Mouse (Mus musculus): Measurements from ENCODE around the gene Hdac4. TPM values are rescaled to one million over a fixed set of nuclear protein-coding genes. Genes with fewer than 3 reads are reported as not detected.
A peak's percentile ranks its signal among the peaks of the same experiment; 100 is the strongest.

Gene Hdac4
- total RNA-seq (2021): 10 to 100 TPM; 35.2 to 42.7 TPM
- long read RNA-seq, experiment 1, partial matches to known transcripts: 7 of 15 reads
- long read RNA-seq, experiment 1, other reads (novel, unspliced or antisense): 8 of 15 reads
- long read RNA-seq, experiment 2, partial matches to known transcripts: 5 of 7 reads
- long read RNA-seq, experiment 2, other reads (novel, unspliced or antisense): 2 of 7 reads

DNA sequence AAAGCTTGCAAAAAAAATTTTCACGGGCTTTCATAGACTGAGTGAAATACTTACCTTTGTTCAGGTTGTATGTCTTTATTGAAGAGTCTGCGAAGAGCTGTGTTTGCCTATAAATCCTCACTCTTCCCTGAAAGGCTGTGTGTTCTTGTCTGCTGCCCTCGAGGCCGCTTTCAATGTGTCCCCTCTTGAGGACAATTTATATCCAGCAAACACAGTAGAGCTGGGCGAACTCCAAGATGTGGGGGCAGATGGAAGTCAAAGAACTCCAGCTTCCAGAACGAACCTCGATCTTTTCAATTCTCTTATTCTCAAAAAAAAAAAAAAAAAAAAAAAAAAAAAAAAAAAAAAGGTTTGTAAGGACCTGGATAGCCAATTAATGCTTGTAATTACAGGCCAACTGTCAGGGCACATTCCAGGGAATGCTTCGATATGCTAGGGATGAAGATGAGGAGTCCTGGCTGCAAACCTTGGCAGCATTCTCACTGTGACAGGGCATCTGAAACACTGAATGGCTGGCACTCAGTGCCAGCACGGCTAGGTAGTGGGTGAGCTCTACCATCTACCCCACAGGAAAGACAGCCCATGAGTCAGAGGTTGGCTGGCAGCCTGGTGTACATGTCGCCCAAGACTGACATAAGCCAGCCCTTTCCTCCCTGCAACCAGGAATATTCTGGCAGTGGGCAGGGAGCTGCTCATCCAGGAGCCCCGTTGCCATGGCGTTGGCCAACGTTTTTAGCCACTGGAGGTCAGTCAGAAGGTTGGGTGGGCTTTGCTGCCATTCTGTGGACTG is at the start of gene Hdac4:
TSS of gene Hdac4 (minus strand) at position 340 of the 790 bp plus-strand sequence.
- peak; percentile 75 to 77 for DNase-seq

DNA sequence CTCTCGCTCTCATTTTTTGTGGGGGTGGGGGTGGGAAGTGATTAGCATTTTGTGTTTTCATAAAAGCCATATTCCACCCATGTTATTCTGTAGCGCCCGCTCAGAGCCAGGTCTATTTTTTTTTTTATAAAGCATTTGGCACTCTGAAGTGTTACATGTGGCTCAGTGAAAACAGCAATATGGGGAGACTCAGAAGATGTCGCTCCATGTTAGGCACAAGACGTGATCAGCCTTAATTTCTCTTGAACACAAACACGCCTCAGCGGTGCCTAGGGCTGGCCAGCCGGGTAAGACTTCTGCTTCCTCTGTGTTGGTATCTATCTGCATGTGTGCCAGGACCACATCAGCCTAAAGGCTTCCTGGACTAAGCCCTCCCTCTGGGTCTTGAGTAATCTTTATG is 48.0 kb upstream of the Hdac4 start:
- no peak for DNase-seq

DNA sequence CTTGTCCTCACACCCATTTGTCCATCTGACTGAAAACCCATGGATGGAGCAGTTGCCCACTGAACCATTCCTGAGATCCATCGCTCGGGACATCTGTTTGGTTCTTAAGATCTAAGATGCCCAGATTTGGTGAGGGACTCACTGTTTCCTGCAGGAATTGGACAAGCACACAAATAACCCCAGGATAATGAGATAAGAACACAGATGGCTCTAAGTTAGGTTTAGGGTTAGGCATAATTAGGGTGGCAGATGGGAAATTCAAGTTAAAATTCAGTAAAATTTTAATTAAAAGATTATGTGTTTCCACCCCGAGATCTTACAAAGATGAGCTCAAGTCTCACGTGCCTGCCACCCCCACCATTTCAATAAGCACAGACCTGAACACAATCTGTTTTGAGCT is 44.6 kb upstream of the Hdac4 start:
- no peak for DNase-seq

DNA sequence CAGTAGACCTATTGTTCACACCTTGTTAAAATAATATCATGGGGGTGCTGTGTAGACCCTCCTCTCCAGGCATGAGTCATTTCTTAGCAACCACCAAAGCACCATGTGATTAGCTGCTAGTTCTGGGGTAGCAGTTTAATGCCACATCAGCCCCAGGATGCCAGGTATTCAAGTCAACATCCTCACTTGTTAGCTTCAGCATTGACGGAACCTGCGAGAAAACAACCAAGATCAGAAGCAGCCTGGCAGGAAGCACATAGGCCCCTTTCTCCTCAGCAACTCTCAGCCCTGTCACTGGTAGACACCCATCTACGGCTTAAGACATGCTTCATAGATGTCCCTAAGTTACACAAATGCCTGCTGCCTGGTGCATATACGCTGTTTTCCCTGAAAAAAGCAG is 40.1 kb upstream of the Hdac4 start:
- DNase-seq: no peak

DNA sequence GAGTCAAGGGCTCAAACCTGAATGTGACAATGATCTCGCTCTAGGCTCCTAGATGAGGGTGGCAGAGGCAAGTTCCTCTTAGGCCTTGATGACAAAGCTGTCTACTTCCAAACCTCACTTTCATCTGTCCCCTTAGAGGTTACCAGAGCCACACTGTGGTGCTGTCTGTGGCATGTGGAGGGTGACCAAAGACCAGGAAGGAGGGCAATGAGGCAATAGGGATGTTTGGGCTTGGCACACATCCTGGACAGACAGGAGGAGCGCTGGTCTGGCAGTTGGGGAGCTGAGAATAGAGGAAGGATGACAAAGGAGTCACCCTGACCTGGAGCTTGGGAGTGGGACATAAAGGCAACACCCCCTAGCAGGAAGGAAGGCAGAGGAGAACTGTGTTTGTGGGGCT is 29.8 kb upstream of the Hdac4 start:
- DNase-seq: no peak

DNA sequence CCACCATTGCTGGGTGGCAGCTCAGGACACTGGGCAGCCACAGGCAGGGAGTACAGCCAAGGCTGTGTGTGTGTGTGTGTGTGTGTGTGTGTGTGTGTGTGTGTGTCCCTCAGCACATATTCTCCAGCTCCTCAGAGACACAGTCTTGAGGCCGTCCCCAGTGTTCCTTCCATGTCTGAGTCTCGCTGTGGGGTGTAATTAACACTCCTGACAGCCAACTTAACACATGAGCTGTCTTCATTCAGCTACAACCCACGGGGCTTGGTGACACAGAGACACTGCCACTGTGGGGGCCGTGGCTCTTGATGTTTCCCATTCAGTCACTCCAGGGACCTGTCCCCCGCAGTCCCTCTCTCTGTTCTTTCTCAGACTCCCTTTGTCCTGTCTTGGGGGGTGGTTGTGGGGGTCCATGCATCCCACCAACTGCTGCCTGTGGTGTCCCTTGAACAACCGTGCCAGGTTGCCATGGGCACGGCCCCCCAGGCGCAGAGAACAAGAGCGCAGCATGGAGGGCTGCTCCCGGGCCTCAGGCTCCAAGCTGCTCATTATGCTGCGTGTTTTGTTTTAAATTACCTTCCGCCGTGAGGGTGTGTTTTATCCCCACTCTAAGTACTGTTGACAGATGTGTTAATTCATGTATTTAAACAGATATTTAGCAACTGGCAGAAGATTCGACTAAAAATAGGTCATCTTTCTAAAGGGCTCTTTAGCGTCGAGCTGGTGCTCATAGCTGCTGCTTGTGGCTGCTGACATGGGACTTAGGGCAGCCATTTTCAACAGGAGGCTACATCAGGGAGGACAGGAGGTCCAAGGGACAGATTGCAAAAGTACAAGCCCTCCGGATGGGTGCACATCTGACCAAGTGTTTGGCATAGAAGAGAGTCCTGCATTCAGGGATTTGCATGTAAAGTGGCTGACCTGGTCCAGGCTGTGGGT is 28.7 kb upstream of the Hdac4 start:
- no peak for DNase-seq

DNA sequence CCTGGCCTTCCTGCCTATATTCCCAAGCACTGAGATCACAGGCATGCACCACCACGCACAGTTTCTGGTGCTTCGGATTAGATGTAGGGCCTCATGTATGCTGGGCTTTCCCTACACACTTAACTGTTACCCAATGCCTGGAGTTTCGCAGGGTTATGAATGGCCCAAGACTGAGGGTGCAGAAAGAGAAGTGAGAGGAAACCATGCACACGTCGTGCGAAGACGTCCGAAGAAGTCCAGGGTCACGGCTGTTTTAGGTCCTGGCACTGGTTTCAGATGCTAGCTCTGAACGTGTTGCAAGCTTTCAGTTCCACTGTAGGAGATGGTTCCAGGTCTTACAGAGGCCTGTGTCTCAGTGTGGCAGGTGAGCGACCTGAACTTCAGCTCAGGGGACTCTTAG is 21.2 kb upstream of the Hdac4 start:
- peak; percentile 12 to 36 for DNase-seq

DNA sequence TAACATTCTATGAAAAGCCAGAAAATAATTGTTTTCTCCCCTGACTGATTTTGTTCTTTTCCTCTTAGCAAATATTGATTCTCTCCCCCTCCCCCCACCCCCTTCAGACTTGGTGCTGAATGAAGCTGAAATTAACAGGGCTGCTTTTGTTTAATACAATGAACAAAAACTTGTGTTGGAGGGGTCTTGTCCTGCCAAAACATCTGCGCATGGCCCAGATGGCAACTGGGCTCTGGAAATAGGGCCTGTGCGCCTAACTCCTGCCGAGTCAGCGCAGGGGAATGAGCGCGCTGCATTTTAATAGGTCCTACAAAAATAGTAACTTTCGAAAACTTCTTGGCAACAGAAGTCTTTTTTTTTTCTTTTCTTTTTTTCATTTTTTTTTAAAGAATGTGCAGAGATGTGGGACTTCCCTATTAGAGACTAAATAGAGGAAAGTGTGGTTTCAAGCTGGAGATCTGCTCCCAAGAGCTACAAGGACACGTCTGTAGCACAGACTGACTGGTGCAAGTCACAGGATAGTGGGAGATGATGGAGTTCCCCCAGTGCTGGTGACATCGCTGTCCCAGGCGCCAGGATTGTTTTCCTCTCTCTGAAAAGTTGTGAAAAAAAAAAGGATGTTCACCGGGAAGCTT is 20.6 kb upstream of the Hdac4 start:
- peak; percentile 17 to 40 for DNase-seq

DNA sequence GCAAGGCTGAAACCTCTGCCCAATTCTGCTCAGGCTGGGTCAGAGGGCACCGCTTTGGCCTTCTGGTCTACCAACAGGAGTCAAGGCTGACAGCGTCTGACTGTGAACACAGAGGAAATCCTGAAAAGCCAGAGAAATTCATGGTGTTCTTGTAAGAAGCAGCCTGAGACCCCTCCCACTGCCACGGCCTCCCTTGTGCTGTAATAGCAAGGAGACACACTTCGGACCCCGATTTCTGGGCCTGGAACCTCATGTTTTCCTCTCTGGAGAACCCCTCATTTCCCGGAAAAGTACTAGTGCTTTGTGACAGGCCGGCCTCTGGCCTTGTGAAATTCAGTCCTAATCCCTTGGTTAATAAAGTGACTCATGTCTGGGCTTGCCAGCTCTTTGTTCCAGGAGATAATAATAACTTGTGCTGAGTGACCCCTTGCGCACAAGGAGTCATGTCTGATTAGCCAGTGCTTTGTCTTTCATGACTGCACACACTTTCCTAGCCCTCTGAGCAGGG is 19.7 kb upstream of the Hdac4 start:
- DNase-seq: peak; percentile 64 to 78

DNA sequence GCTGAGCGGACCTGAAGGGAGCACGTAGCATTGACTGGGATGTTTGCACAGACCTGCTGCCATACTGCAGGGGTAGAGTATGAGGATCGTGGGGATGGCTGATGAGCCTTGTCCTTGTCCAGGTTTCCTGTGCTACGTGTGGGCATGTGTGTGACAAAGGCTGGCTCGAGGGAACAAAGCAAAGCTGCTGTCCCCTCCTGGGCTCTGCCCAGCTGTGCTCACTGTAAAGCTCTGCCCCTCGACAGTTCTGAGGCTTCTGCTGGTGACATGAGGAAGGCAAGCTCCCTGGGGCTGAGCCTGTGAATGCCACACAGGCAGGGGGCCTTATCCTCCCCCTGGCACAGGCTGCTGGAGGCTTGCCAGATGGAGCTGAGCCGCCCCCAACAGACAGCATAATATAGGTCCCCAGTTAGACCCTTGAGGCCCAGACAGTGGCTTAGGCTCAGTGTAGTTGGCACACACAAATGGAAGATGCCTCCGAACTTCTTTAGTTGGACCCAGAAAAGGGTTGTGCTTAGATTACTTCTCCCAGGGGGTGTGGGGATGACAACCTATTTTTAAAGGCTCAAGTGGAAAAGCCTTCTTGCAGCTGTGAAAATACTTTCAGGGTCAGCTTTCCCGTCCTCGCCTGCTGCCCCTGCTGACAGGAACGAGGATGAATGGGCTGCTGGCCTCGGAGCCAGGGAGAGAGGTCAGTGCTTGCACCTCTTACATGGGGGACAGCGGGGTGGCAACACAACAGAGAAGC is 16.7 kb upstream of the Hdac4 start:
- DNase-seq: peak; percentile 15 to 29

DNA sequence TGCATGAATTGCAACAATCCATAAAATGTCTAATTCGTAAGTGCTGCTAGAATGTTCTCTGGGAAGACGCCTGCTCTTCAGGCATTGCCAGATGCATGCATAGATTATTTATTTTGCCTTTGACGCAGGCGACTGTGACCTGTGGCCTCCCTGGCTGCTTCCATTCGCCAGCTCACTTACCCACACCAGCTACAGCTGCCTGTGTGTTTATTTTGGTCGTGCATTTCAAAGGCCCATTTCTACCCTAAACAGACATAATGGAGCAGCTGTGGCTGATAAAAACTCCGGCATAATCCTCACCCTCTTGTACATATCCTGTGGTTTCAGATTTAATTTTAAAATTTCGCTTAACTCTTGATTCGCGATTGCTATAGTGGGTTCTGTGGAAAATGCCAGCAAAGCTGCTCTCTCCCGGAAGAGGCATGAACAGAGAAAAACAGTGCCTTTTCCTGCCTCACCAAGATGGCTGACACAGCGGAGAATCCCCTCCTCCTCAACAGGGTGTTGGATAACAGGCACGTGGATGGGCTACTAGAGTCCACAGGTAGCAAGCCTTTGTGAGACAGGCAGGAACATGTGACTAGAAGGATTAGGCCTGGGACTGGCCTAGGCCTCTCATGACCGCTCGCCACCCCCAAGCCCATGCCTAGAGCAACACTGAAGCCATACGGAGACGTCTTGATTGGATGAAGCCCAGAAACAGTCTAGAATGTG is 7.3 kb upstream of the Hdac4 start:
- DNase-seq: no peak

DNA sequence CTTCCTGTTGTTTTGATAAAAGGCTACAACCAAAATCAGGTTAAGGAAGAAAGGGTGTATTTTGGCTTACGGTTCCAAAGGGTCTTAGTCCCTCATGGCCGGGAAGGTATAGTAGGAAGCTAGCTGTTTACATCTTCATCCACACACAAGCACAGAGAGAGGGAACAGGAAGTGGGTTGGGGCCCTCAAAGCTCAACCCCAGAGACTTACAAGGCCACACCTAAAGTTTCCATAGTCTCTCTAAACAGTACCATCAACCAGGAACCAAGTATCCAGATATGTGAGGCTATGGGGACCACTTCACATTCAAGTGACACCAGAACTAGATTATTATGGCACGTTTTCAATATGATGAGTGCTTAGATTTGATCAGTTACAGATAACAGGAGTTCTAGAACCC is 5.0 kb downstream of the Hdac4 start:
- DNase-seq: no peak

DNA sequence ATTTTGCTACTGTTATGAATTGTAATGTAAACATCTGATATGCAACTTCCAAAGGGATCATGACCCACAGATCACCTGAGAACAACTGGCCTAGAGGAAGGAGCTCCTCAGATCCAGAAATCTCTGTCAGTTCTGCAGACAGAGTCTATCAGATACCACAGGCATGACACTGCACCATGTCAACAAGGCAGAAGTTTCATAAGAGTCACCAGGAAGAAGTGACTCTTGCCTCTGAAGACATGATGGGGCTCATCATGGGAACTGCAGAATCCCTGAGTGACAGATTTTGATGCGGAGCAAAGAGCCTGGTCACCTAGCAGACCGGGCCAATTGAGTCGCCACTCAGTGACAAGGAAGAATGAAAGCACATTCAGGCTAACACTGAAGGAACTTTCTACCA is 8.4 kb downstream of the Hdac4 start:
- no peak for DNase-seq

DNA sequence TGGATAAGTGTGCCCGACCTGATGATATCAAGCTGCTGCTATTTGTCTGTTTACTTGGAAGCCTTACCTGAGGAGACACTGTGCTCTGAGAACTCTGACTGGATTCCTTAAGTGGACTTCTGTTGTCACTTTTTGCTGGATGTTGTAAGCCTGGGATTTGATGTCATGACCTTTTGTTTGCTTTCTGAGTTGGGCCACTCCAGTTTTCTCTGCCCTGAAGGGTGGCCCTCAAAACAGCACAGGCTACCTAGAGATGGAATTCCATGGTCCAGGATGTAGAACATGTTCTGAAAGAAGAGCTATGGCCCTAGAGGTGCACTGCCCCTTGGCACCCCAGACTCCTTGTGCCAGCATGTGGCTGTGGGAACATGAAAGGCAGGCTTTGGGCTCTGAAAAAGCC is 10.9 kb downstream of the Hdac4 start:
- DNase-seq: no peak

DNA sequence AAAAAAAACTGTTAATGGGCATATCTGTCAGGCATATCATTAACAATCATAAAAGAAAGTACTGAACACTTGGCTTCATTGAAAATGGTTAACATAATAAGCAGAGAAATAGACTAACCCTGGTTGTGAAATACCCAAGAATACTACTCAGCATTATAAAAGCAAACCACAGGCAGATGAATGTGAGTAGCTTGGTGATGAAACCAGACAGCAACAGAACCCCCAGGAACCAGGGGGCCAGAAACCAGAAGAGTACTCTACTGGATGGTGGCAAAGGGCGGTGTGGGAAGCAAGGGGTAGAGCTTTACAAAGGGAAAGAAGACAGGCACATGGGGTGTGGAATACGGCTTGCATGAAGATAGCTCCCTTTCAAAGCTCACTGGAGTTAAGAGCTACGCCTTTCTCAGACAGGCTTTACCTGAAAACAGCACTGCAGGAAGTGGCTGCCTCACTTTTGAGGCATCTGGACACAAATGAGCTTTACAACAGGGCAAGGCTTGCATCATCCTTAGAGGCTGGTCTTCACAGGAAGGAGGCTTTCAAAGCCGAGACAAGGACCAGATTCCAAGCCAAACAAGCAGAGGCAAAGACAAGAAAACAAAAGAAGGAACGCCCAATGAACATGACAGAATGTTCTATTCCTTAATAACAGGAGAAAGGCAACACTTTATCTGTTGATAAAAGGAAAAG is 12.3 kb downstream of the Hdac4 start:
- no peak for DNase-seq

DNA sequence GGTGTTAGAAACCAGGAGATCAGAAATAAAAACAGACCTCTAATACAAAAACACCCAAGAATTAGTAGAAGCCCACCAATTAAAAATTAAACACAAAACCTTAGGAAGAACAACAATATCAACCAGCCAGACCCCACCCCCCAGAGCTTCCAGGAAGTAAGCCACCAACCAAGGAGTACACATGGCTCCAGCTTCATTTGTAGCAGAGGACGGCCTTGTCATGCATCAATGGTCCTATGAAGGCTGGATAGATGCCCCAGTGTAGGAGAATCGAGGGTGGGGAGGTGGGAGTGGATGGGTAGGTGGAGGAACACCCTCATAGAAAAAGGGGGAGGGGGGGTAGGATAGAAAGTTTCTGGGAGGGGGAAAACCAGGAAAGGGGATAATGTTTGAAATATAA is 13.5 kb downstream of the Hdac4 start:
- DNase-seq: no peak

DNA sequence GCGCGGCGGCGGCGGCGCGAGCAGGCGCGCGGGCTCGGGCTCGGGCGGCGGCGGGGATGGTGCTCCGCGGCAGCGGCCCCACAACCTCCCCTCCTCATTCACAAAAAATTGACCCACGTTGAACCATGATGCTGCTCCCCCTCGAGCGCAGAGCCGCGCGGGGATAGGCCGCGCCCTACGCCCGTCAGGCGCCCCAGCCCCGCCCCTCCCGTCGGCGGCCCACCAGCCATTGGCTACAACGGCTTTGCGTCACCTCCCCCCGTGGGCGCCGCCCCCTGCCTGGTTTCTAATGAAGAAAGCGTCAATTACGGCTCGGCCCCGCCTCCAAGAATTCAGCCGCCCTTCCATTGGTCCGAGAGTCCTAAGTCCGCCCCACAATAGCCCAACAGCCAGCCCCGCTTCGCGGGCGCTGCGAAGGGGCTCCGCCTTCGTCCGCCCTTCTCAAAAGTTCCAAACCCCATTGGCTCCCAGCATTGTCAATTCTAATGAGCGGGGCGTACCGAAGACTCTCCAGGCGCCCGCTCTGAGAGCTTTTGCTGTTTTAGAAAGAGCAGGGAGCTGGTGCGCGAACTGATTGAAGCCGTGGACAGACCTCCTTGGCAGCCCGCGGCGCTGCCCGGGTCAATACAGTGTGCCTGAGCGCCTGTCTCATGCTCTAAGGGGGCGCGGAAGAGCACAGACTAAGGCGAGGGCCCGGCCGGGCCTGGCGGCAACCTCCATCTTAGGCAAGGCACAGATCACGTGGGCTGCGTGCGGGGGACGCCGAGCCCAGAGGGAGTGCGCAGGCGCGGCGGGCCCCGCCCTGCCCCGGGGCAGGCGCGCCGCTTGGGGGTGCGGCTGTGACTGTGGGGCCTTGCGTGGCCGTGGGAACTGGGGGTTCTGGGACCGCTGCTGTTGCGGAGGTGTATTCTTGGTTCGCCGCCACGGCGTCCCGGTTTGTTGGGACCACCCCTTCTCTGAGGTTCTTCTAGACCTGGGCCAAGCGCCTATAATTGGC is 15.1 kb downstream of the Hdac4 start:
- peak; percentile 99 to 100 for DNase-seq

DNA sequence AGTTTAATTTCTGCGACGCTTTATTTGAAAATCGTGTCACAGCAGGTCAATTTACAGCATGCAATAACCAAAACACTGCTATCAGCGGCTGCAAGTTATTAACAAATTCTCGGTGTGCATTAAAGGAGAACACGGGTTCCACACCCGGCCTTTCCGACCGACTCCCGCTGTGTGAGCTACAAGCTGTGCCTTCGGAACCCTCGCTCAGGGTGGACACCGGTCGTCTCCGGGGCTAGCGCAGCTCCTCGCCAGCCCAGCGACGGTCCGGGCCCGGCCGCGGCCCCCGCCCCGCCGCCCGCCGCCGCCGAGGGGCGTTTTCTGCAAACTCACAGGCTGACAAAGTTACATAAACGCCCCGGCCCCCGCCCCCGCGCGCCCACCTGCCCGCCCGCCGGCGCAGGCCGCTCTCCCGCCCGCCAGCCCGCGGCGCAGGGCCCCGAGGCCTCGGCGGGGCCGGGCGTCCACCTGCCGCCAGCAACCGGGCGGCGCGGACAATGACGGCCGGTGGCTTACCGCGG is 16.0 kb downstream of the Hdac4 start:
- peak in 1 of 2 experiments; percentile 63 for DNase-seq

DNA sequence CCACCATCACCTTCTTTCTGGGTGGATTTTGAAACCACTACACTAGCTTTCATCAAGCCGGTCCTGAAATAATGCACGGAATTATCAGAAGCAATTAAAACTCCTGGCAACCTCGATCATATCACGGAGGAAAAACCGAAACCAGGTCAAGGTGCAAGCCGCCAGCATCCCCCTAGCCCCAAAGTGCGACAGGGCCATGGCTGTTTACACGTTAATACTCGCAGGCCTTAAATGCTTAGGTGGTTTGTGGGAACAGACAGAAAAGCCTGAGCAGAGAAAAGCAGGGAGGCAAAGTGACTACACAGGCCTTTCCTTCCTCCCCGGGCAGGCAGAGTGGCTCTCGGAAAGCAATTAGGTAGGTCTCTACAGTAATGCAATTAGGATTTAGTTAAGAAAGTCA is 16.4 kb downstream of the Hdac4 start:
- DNase-seq: peak; percentile 9 to 52

Measured in heart, adult 18-20 months (tissue).